Mouse (Mus musculus) urinary bladder, postnatal 36 days (tissue): ENCODE data around the gene Lrriq1.

Source experiments
- DNase-seq, 2 experiments: peaks; one replicate each; pipeline ENCODE4 v3.0.0; 2022; ENCODE audit warnings: low spot score in 2 of 2, mixed read lengths in 1 of 2

Gene Lrriq1

DNA sequence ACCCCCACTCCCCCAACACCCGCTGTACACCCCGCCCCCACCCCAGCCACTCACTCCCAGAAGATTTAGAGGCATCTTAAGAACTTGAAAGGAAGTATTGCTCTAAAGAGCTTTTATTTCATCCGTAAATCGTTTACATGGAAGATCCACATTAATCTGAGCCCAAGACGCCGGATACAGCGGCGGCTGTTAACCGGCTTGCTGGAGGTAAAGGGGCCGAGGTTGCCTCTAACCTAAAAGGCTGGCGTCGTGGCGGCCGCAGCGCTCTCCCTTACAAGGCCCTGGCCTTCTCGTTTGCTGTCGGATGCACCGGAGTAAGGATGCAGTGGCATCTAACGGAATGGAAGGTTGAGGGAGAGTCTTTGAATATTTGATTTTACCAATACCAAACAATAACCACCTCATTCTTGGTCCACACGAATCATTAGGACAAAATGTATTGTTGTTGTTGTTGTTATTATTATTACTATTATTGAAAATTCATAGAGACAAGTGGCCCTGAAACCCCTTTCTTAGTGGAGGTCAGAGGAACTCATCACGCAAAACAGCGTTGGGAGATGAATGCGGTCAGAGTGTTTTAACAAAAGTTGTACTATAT, 206.9 kb downstream of the Lrriq1 start:
- no peak for DNase-seq

- DNase-seq = peak in 1 of 2 experiments; percentile 7
Observed at GRCm38 (mm10) chr10:103028253-103029131, 207.6 kb downstream of the Lrriq1 start.

DNA sequence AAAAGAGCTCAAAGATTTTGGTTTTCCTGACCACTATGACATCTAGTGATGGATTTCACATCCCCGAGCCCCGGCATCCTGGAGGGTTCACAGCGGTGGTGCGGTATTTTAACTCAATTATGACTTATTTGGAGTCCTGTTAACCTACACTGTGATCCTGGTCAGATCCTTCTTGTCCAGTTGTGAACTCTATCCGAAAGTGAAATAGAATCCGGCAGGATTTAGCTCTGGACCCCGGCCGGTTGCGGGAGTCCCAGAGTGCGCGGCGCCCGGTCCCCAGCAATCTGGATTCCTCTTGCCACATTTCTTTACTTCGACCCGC, 208.2 kb downstream of the Lrriq1 start:
- no peak for DNase-seq

DNA sequence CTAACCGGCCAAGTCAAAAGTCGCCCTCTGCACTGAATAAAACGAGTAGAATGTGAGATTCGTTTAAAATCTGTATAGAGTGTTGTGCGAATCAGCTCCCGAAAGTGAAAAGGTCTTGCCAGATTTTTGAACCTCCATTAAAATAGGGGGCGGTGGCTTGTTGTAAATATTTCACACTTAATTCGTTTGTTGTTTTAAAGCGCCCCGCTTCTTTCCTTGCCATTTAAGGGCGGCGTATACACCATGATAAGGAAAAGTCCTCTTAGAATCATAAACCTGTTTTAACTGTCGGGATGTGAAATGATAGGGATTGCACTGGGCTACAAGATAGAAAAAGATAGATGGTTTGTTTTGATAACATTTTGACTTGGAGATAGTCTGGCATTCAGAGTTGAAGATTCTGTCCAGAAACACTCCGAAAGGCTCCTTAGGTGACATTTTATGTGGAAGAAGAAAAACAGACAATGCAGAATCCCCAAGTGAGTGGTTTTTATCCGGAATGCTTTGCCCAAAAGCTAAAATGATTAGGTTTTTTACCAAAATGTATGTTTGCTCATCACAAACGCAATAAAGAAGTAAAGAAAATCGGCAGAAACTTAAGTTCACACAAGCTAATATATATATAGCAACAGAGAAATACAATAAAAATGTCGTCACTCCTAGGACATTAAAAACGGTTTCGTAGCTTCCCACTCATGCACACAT, 208.7 kb downstream of the Lrriq1 start:
- DNase-seq = no peak

DNA sequence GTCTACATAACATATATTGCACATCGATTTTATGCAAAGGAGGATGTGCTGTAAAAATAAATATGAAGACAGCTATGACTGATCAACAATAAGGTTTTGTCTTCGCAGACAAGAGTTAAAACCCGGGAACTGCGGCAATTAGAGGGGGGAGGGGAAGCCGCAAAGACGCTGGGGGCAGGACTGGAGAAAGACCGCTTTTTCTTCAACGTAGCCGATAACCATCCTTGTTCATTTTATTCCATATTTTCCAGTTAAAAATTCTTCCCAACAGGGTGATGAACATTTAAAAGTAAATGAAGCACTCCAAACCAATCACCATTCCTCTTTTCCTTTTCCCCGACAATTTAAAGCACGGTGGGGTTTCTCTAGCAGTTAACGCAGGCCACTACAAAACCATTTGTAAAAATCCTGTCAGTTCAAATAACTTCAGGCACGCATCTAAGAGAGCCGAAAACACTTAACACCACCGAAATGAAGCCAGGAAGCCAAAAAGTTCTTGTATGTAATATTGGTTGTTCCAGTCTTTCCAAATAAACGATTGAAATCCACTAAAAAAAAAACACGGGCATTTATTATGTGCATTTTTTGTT, 209.4 kb downstream of the Lrriq1 start:
- DNase-seq = no peak

GRCm38 (mm10) chr10:103002556-103002955, 233.6 kb downstream of the Lrriq1 start:
- DNase-seq = no peak

- DNase-seq = no peak
Observed at GRCm38 (mm10) chr10:103000902-103001301, 235.2 kb downstream of the Lrriq1 start.

DNA sequence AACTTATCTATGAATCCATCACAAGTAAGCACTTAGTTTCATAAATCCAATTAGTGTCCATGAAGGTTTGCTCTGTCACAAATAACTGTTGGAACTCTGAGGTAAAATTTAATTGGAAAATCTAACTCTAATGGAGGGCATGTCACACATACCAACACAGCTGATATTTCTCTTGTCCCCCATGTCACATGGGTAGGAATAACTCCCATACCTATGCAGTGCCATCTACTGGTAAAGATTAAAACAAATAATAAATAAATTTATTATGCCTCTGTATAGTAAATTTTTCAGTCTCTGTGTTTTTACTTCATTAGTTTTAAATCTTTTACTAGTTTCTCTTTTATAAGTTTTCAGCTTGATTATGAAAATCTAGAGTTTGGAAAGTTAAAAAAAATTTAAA, 236.5 kb downstream of the Lrriq1 start:
- no peak for DNase-seq
